Mouse (Mus musculus) forebrain, embryonic 14.5 days (tissue): ENCODE data around the gene Mepce. TPM values are rescaled to one million over a fixed set of nuclear protein-coding genes. Genes with fewer than 3 reads are reported as not detected.
"Not testable (repeated sequence)": the region's sequence is repeated elsewhere in the genome, so short reads cannot be mapped to it uniquely, and the experiment has no call there.

ENCODE experiments used
- ATAC-seq: fragments of 200-750 bp; cut with Nextera tagmentation; 2 replicates; pipeline ENCODE4 v1.8.0; 2017; ENCODE audit warnings: mild to moderate bottlenecking, moderate library complexity
- DNase-seq: peaks from one replicate; pipeline ENCODE4 v3.0.0-alpha.2; 2015; ENCODE audit warnings: low spot score
- H3K27ac ChIP-seq: fragments of 300-500 bp; sonication (generic); 2 replicates; pipeline ENCODE4 v1.5.1; 2014; ENCODE audit warnings: low read depth, mild to moderate bottlenecking, control low read depth, low read length, moderate library complexity
- H3K27me3 ChIP-seq: fragments of 300-500 bp; sonication (generic); replicated peaks from 2 replicates; pipeline ENCODE4 v1.6.1; 2014; ENCODE audit warnings: low read length, control low read depth, mixed read lengths; ENCODE audit not compliant: control insufficient read depth, insufficient read depth
- H3K36me3 ChIP-seq: fragments of 300-500 bp; sonication (generic); 2 replicates; pipeline ENCODE4 v1.6.1; 2014; ENCODE audit warnings: low read length, control low read depth; ENCODE audit not compliant: control insufficient read depth, insufficient read depth
- H3K4me1 ChIP-seq: fragments of 300-500 bp; sonication (generic); 2 replicates; pipeline ENCODE4 v1.6.1; 2014; ENCODE audit warnings: antibody characterized with exemption, low read length, control low read depth; ENCODE audit not compliant: control insufficient read depth, insufficient read depth
- H3K4me2 ChIP-seq: fragments of 300-500 bp; sonication (generic); 2 replicates; pipeline ENCODE4 v1.6.1; 2014; ENCODE audit warnings: mild to moderate bottlenecking, control low read depth, low read length
- H3K4me3 ChIP-seq: fragments of 300-500 bp; sonication (generic); 2 replicates; pipeline ENCODE4 v1.5.1; 2014; ENCODE audit warnings: low read depth, low read length, control low read depth
- H3K9ac ChIP-seq: fragments of 300-500 bp; sonication (generic); 2 replicates; pipeline ENCODE4 v1.6.1; 2014; ENCODE audit warnings: mild to moderate bottlenecking, low read length, control low read depth, moderate library complexity
- H3K9me3 ChIP-seq: fragments of 300-500 bp; sonication (generic); replicated peaks from 2 replicates; pipeline ENCODE4 v1.6.1; 2016; ENCODE audit warnings: low read length, control low read depth, mixed read lengths; ENCODE audit not compliant: control insufficient read depth
- WGBS: fragments of 180-500 bp; shearing (Covaris S2); extraction: QIAGEN DNeasy Blood & Tissue Kit; methylation state at CpG from one replicate; pipeline ENCODE4 v1.1.7; 2014; 5-methylcytosine and 5-hydroxymethylcytosine counted together
- polyA plus RNA-seq: library from polyadenylated mRNA; unstranded; fragments of >200 nt; fragmentation: Nextera tagmentation; extraction: Ambion mirVana; gene quantifications from 2 replicates; pipeline ENCODE4 v1.2.1, GENCODE M21; 2014

Mepce gene
- polyA plus RNA-seq, 1 experiment from 2014 or later: 13.2 TPM

GRCm38 (mm10) chr5:137756882-137757661 is 30.4 kb downstream of the Mepce start:
- H3K9ac ChIP-seq: no peak overlapping the region
- peak; percentile 67 for ATAC-seq

GRCm38 (mm10) chr5:137756106-137756505 is 31.3 kb downstream of the Mepce start:
- Histone ChIP-seq H3K4me2 (no peak overlapping the region), H3K4me1 (peaks cover 22% of the 10 kb centered on the region), H3K27me3 (no peaks in the 10 kb centered on the region), H3K36me3 (peaks cover 47% of the 10 kb centered on the region), H3K9me3 (no peaks in the 10 kb centered on the region), H3K4me3 (no peak overlapping the region), H3K9ac (0 out of 2 replicates have a peak overlapping the region, but pooled peaks have one; percentile 13), H3K27ac (0 out of 2 replicates have a peak overlapping the region, but pooled peaks have one; percentile 40)
- 57% methylated on average over 3 of the region's 3 CpGs for WGBS
- ATAC-seq: no peak
- no peak for DNase-seq

More at GRCm38 (mm10) chr5:137756882-137757661, 30.4 kb downstream of the Mepce start:
- Histone ChIP-seq H3K4me2 (no peak overlapping the region), H3K4me1 (peaks cover 22% of the 10 kb centered on the region), H3K36me3 (peaks cover 37% of the 10 kb centered on the region), H3K27ac (peak overlapping the region; percentile 58; the same call in 1 of the 2 replicates), H3K4me3 (no peak overlapping the region), H3K27me3 (no peaks in the 10 kb centered on the region), H3K9me3 (no peaks in the 10 kb centered on the region)
- DNase-seq: peak; percentile 93
- WGBS: 46% methylated on average over 10 of the region's 10 CpGs

DNA sequence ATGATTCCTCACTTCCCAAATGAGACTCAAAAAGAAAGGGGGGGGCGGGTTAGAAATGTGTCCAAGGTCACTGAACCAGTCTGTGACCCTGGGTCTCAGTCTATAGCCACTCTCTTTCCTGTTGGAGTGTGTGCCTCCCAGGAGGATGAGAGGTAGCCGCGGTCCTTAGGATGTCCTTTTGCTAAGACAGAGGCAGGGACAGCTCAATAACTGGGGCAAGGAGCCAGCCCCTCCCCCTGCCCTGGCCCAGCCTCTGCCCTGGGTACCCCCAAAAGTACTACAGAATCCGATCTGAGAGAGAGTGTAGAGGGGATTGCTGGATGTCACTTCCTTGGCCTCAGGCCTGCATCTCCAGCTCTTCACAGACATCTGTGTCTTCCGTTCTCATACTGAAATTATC is 32.0 kb downstream of the Mepce start:
- 71% methylated on average over 5 of the region's 5 CpGs for WGBS
- H3K36me3 ChIP-seq: peaks cover 48% of the 10 kb centered on the region
- H3K9me3 ChIP-seq: no peaks in the 10 kb centered on the region
- H3K27ac ChIP-seq: peak overlapping the region; percentile 40
- peaks cover 22% of the 10 kb centered on the region for H3K4me1 ChIP-seq
- H3K9ac ChIP-seq: 0 out of 2 replicates have a peak overlapping the region, but pooled peaks have one; percentile 13
- no peak overlapping the region for H3K4me3 ChIP-seq
- no peak overlapping the region for H3K4me2 ChIP-seq
- no peaks in the 10 kb centered on the region for H3K27me3 ChIP-seq
- DNase-seq: no peak
- no peak for ATAC-seq

DNA sequence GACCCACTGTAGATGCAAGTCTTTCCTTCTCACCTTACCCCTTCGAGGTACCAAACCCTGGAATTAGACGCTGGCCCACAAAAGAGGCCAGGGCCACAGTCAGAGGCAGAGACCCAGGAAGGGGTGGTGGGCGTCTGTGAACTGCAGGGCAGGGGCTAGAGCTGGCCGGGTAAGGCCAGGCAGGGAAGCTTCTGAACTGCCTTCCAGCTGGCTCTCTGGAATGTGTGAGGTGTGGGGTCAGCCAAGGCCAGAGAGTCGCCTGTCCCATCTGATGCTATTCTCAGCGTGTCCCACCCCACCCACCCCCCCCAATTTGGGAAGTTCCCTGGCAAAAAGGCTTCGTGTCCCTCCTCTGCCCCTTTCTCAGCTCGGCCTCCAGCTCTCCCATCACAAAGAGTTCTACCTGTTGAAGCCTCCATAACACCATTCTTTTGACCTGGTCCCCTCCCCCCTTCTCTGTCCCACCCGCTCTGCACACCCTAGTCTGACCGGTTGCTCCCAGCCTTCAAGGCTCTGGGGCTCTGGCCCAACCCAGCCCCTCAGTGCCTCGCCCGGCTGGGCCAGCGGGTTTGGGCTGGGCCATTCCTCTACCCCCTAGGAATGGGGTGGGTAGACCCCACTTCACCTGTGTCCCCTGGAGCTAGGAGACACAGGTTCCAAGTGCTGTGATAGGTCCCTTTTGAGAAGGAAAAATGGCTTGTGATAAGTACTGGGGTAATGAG is 34.2 kb downstream of the Mepce start:
- Histone ChIP-seq H3K9ac (no peak overlapping the region), H3K36me3 (peaks cover 37% of the 10 kb centered on the region), H3K27me3 (no peaks in the 10 kb centered on the region), H3K4me3 (no peak overlapping the region), H3K9me3 (no peaks in the 10 kb centered on the region), H3K4me2 (no peak overlapping the region), H3K4me1 (peaks cover 15% of the 10 kb centered on the region), H3K27ac (no peak overlapping the region)
- ATAC-seq: no peak
- no peak for DNase-seq
- 86% methylated on average over 12 of the region's 13 CpGs for WGBS

DNA sequence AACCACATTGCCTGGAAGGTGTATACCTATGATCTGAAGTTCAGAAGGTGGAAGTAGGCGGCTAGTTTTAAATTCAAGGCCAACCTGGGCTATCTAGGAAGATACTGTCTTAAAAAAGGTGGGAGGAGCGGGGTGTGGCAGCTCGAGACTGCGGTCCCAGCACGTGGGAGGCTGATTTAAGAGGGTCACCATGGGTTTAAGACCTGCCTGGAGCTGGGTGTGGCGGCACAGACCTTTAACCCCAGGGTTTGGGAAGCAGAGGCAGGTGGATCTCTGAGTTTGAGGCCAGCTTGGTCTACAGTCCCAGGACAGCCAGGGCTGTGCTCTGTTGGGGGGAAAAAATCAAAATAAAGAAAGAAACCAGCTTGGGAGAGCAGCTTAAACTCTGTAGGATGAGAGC is 35.5 kb downstream of the Mepce start:
- Histone ChIP-seq H3K27ac (no peak overlapping the region), H3K9ac (no peak overlapping the region), H3K36me3 (peaks cover 35% of the 10 kb centered on the region), H3K4me3 (no peak overlapping the region), H3K9me3 (no peaks in the 10 kb centered on the region), H3K4me2 (no peak overlapping the region), H3K4me1 (peaks cover 4% of the 10 kb centered on the region), H3K27me3 (no peaks in the 10 kb centered on the region)
- DNase-seq (no peak), ATAC-seq (no peak)
- WGBS: 94% methylated on average over 6 of the region's 6 CpGs

GRCm38 (mm10) chr5:137751221-137751887 is 36.1 kb downstream of the Mepce start:
- no peak overlapping the region for H3K9ac ChIP-seq
- 90% methylated on average over 13 of the region's 13 CpGs for WGBS
- H3K36me3 ChIP-seq: peaks cover 35% of the 10 kb centered on the region

DNA sequence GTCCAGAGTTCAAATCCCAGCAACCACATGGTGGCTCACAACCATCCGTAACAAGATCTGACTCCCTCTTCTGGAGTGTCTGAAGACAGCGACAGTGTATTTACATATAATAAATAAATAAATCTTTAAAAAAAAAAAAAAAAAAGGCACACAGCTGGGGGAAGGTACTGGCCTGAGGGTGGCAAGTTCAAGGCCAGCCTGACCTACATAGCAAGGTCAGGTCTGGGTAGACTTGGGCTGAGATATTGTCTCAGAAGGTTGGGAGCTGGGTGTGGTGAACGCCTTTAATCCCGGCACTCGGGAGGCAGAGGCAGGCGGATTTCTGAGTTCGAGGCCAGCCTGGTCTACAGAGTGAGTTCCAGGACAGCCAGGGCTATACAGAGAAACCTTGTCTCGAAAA is 37.2 kb downstream of the Mepce start:
- not testable (repeated sequence) for H3K27me3 ChIP-seq, ATAC-seq, H3K9ac ChIP-seq, H3K4me2 ChIP-seq, H3K9me3 ChIP-seq, H3K4me3 ChIP-seq, H3K27ac ChIP-seq, DNase-seq, H3K4me1 ChIP-seq
- 97% methylated on average over 7 of the region's 8 CpGs for WGBS
- peaks cover 33% of the 10 kb centered on the region for H3K36me3 ChIP-seq

More at GRCm38 (mm10) chr5:137751221-137751887, 36.1 kb downstream of the Mepce start:
- Histone ChIP-seq H3K27ac (no peak overlapping the region), H3K4me3 (no peak overlapping the region), H3K9me3 (no peaks in the 10 kb centered on the region), H3K4me1 (peaks cover 4% of the 10 kb centered on the region), H3K4me2 (no peak overlapping the region), H3K27me3 (no peaks in the 10 kb centered on the region)
- ATAC-seq: no peak
- DNase-seq: no peak

DNA sequence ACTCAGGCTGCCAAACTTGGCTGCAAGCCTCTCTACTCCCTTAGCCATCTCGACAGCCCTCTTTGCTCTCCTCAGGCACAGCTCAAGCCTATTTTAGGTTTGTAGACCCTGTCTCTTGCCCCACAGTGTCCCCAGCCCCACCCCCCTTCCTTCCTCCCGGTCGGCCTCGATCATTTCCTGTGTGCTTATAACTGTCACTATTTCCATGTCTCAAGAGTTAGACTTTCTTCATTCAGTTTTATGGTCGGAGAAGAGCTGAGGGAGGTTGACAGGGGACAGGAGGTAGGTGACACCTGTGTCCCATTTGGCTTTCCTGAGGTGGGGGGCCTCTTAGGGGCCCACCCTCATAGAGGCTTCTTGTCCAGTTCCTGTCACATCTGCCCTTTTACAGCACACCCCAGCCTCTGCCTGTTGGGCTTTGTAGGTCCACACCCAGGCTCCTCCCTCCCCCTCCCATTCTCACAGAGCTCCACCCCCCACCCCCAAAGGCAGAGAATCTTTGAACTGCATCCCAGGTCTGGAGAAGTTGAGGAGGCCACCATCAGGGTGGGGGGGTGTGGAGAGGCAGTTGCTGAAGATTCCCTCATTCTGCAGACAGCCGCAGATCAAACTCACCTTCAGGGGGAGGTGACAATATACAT is 38.1 kb downstream of the Mepce start:
- 80% methylated on average over 6 of the region's 6 CpGs for WGBS
- Histone ChIP-seq H3K27ac (no peak overlapping the region), H3K9me3 (no peaks in the 10 kb centered on the region), H3K27me3 (no peaks in the 10 kb centered on the region), H3K9ac (no peak overlapping the region), H3K36me3 (peaks cover 32% of the 10 kb centered on the region), H3K4me2 (peak overlapping the region; percentile 99; the same call in 1 of the 2 replicates), H3K4me1 (peaks cover 7% of the 10 kb centered on the region), H3K4me3 (no peak overlapping the region)
- ATAC-seq: no peak
- no peak for DNase-seq
